Mouse (Mus musculus): ENCODE measurements around the gene Stxbp3.

Stxbp3 gene

DNA sequence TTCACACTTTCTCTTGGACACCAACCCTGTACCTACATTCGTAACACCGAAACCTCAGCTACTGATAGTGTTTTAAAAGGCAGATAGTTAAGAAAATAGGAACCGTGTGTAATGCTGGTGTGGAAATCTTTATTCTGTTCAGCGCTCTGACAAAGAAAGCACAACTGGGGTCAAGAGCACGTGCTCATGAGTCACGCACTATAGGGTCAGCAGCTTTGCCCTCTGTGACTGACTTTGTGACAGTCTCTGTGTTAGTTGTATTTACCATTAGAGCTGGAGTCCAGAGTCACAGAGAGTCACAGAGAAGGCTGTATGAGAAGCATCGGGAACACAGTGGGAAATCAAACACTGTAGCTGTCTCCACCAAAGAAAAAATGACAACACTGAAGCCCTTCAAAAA, 73.4 kb downstream of the Stxbp3 start:
- in situ Hi-C loops (cut with MboI, MseI), result loop anchor here (5.0 kb wide), 1 partner anchor 40 kb away; no protein-coding TSS in a partner anchor

- in situ Hi-C loops (cut with MboI, MseI), result loop anchor here (5.0 kb wide), 1 partner anchor 38 kb away; no protein-coding TSS in a partner anchor
Observed at GRCm38 (mm10) chr3:108765476-108765875, 74.8 kb downstream of the Stxbp3 start.

- in situ Hi-C loops (cut with MboI, MseI), result loop anchor here (5.0 kb wide), 1 partner anchor 38 kb away; no protein-coding TSS in a partner anchor
Observed at GRCm38 (mm10) chr3:108764976-108765375, 75.3 kb downstream of the Stxbp3 start.

DNA sequence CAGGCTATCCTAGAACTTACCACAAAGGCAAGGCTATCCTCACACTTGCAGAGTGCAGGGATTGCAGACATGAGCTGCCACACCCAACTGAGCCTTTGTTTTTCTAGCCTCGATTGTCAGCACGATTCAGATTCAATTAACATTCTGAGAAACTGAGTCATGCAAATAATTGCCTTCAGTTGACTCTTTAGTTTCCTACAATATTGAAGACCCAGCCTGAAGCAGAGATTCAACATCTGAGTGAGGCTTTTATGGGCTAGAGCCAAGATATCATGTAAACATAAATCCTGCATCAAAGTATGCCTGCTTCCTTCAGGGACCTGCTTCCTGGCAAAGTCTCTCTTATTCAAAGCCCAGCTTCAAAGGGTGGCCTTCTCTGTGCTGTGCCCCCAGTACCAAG, 76.6 kb downstream of the Stxbp3 start:
- in situ Hi-C loops (cut with MboI, MseI), result no loop called here

- in situ Hi-C loops (cut with MboI, MseI), result no loop called here
Observed at GRCm38 (mm10) chr3:108762597-108763111, 77.7 kb downstream of the Stxbp3 start.

DNA sequence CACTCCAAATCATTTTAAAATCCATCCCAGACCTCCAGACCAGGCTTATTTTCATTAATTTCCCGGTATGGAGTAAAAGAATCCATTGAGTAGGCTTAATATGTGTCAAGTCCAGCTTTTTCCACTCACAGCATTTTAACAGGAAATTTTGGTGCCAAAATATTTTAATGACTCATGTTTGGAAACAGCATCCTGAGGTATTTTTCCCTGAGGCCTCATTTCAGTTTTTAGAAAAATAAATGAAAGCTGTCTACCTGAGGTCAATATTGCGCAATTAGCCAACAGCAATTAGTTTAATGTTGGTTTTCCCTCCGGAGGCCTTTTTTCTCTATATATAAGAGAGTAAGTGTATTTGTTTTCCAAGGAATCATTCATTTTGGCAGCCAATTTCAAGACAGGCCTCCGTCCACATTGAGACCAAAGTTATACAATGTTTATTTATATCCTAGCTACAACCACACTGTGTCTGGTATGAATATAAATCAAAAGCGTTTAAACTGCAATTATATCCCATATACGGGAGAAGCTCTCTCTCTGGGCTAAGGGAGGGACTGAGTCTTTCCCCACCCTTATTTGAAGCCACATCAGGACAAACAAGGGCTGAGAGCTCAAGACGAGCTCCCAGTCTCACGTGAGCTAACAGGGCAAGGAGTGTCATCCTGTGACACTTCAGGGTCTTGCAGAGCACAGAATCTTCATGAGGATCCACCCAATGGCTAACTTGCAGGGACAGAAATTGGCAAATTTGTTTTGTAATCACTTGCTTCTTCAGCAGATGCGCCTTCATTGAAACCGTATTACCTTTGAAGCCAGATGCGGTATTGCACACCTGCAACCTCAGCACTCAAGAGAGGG, 80.5 kb downstream of the Stxbp3 start:
- in situ Hi-C loops (cut with MboI, MseI), result no loop called here

DNA sequence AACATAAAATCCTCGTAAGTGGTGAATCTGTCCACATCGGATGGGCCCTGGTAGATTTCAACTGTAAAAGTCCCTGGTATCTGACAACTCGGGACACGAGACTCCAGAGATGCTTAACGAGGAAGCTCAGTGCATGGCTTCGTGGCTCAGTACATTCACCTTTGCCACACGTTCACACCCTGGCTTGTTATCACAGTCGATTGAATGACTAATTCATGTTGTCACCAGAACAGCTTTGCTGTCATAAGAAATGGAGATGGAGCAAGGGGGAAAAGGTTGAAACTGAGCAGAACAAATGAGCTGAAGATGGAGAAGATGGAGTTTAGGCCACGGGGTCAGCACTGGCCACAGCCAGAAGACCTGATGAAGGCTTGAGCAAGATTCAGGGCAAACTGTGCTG, 82.8 kb downstream of the Stxbp3 start:
- in situ Hi-C loops (cut with MboI, MseI), result no loop called here

- in situ Hi-C loops (cut with MboI, MseI), result no loop called here
Observed at GRCm38 (mm10) chr3:108756131-108756530, 84.2 kb downstream of the Stxbp3 start.

GRCm38 (mm10) chr3:108755542-108755941, 84.8 kb downstream of the Stxbp3 start:
- in situ Hi-C loops (cut with MboI, MseI), result no loop called here

DNA sequence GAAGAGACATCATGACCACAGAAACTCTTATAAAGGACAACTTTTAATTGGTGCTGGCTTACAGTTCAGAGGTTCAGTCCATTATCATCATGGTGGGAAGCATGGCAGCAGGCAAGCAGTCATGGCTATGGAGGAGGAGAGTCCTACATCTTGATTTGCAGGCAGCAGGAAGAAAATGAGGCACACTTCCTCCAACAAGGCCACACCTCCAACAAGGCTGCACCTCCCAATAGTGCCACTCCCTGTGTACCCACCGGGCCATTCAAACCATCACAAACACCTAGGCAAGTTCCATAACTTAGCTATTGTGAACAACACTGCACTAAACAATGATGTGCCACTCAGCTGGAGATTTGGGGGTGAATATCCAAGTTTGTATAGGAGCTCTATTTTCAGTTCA, 85.8 kb downstream of the Stxbp3 start:
- in situ Hi-C loops (cut with MboI, MseI), result no loop called here

DNA sequence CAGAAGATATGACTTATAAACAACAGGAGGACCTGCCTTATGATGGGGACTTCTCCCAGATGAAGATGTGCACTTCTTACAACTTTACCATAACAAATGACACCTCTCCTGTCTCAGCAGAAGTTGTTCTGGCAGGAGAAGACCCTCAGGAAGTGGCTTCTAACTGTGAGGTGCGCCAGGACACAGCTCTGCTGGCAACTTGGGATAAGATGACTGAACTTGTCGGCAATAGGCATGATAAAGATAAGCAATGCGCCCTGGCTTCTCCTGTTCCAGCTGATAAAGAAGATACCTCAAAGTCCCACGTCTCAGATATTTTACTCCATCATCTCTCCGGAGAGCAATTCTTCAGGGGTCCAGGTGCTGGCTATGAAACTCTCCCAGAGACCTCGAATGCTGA, 88.6 kb downstream of the Stxbp3 start:
- in situ Hi-C loops (cut with MboI, MseI), result no loop called here

DNA sequence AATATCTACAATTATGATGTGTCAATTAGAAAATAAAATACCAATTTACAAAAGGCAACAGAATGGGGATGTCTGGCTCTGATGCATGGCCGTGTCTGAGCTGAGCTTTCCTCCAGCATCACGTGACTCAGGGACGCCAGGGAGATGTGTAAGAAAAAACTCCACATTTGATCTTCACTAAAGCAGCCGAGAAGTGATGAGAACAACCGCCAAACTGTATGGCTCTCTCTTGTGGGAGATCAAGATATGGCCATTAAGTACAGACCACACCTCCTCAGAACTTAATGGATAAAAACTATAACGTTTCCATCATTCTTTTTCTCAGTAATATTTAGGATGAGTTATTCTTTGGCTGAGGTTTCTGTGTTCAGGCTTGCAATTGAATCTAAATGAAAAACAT, 89.3 kb downstream of the Stxbp3 start:
- in situ Hi-C loops (cut with MboI, MseI), result no loop called here

DNA sequence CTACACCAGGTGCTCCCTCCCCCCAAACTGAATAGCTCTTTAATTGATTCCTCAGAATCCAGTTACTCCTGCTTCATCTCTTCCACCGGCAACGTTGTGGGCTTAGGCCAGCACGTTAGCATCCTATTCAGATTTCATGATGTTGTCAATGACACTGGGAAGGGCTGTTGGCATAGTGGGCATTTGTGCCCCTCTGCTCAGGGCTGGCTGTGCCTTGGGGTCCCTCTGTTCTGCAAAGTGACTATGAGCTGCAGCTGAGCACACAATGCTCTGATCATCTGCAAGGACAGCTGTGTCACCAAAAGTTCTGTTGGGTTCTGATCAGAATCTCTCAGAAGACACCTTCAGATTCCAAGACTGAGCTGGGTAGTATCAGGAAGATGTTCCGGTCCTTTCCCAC, 96.3 kb downstream of the Stxbp3 start:
- in situ Hi-C loops (cut with MboI, MseI), result no loop called here
